Mouse (Mus musculus) heart, adult 2 months (tissue): ENCODE data around the gene Bpifb6. TPM values are rescaled to one million over a fixed set of nuclear protein-coding genes. Genes with fewer than 3 reads are reported as not detected.

ENCODE experiments used
- DNase-seq, 2 experiments: peaks; one replicate each; pipeline ENCODE4 v3.0.0; 2021
- H3K27ac ChIP-seq: fragments of 200-600 bp; 2 replicates; pipeline ENCODE4 v1.8.1; 2022
- H3K27me3 ChIP-seq: fragments of 200-500 bp; 2 replicates; pipeline ENCODE4 v1.6.1; 2012; ENCODE audit warnings: mild to moderate bottlenecking, low read length, inconsistent platforms, mixed read lengths; ENCODE audit not compliant: control insufficient read depth, insufficient read depth
- H3K36me3 ChIP-seq: fragments of 200-500 bp; 2 replicates; pipeline ENCODE4 v1.6.1; 2012; ENCODE audit warnings: low read length, inconsistent platforms; ENCODE audit not compliant: control insufficient read depth, insufficient read depth
- H3K4me1 ChIP-seq: fragments of 200-500 bp; 2 replicates; pipeline ENCODE4 v1.6.1; 2011; ENCODE audit warnings: low read length; ENCODE audit not compliant: control insufficient read depth, insufficient read depth
- H3K4me3 ChIP-seq: fragments of 200-600 bp; 2 replicates; pipeline ENCODE4 v1.8.1; 2022
- H3K79me2 ChIP-seq: fragments of 200-500 bp; replicated peaks from 2 replicates; pipeline ENCODE4 v1.6.1; 2012; ENCODE audit warnings: mild to moderate bottlenecking, inconsistent platforms, low read length, moderate library complexity, mixed read lengths; ENCODE audit not compliant: control insufficient read depth, insufficient read depth
- H3K9ac ChIP-seq: fragments of 200-500 bp; 2 replicates; pipeline ENCODE4 v1.6.1; 2012; ENCODE audit warnings: low read depth, mild to moderate bottlenecking, control low read depth, inconsistent platforms, low read length, mixed read lengths
- CTCF ChIP-seq: fragments of 200-600 bp; IDR thresholded peaks from 2 replicates; pipeline ENCODE4 v1.8.1; 2022; ENCODE audit warnings: antibody characterized with exemption, mild to moderate bottlenecking, moderate library complexity
- EP300 ChIP-seq: fragments of 200-500 bp; IDR thresholded peaks from 2 replicates; pipeline ENCODE4 v1.6.1; 2011; ENCODE audit warnings: low read depth, low read length, control low read depth; ENCODE audit not compliant: insufficient read depth
- POLR2A ChIP-seq: fragments of 200-500 bp; IDR thresholded peaks from 2 replicates; pipeline ENCODE4 v1.6.1; 2011; ENCODE audit warnings: mild to moderate bottlenecking, low read depth, low read length, control low read depth; ENCODE audit not compliant: insufficient read depth
- WGBS: fragments of 180-500 bp; shearing (Covaris S2); methylation state at CpG from one replicate; pipeline ENCODE4 v1.1.7; 2018; 5-methylcytosine and 5-hydroxymethylcytosine counted together
- intact Hi-C: fragments of 180-260 bp; cut with DNase I; formaldehyde crosslinking; loops from one replicate; pipeline ENCODE4 v1.15.1; 2025
- polyA plus RNA-seq: library from polyadenylated mRNA; depleted of rRNA; stranded (reverse); fragments of >200 nt; gene quantifications from 2 replicates; pipeline ENCODE4 v1.2.3, GENCODE M21; 2012; rRNA removed
- total RNA-seq, 2 experiments: library from RNA; stranded (reverse); gene quantifications; 2 replicates each; pipeline ENCODE4 v1.2.3; 2021

The Bpifb6 gene
- total and polyA plus RNA-seq, 3 experiments = not detected

- Histone ChIP-seq H3K4me1 (no peaks in the 10 kb centered on the region), H3K79me2 (no peaks in the 10 kb centered on the region), H3K27me3 (no peaks in the 10 kb centered on the region), H3K9ac (no peak overlapping the region), H3K36me3 (no peaks in the 10 kb centered on the region), H3K4me3 (no peak overlapping the region), H3K27ac (no peak overlapping the region)
- TF ChIP-seq POLR2A (no peak), CTCF (no peak), EP300 (no peak)
- no peak for DNase-seq
- 90% methylated on average over 6 of the region's 6 CpGs for WGBS
- intact Hi-C loops = no loop called here
Measured at GRCm38 (mm10) chr2:153935348-153935747, 35.2 kb downstream of the Bpifb6 start.

DNA sequence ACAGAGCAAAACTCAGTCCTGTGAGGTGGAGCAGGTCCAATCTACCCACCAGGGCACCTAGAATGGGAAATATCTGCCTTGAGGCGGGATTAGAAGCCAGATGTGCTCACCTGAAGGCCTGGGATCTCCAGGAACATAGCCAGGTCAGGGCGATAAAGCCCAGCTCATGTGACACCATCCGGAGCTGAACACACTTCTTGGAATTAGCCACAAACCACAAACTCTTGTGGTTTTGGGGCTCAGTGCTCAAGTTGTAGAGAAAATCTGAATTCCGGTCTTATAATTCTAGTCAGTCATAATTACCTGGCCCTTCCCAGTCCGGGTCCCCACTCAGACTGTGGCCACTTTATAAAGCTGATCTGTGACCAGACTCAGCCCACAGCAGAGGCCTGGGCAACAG is 37.7 kb downstream of the Bpifb6 start, which contains the start of gene Bpifb4:
Gene Bpifb4, plus strand, starts transcription at position 370 of the 400 bp plus-strand sequence.
- Histone ChIP-seq H3K36me3 (no peaks in the 10 kb centered on the region), H3K4me1 (no peaks in the 10 kb centered on the region)

GRCm38 (mm10) chr2:153943537-153943936 is 43.3 kb downstream of the Bpifb6 start:
- H3K79me2 ChIP-seq = no peaks in the 10 kb centered on the region
- intact Hi-C loops = no loop called here
- H3K27ac ChIP-seq = no peak overlapping the region
- DNase-seq = peak; percentile 16 to 46
- WGBS = 30% methylated on average over 3 of the region's 3 CpGs
- H3K27me3 ChIP-seq = no peaks in the 10 kb centered on the region
- H3K4me1 ChIP-seq = no peaks in the 10 kb centered on the region
- TF ChIP-seq POLR2A = no peak
- TF ChIP-seq EP300 = no peak
- TF ChIP-seq CTCF = peak; percentile 81
- H3K36me3 ChIP-seq = no peaks in the 10 kb centered on the region
- no peak overlapping the region for H3K4me3 ChIP-seq
- no peak overlapping the region for H3K9ac ChIP-seq

More for the DNA sequence above, 37.7 kb downstream of the Bpifb6 start, which contains the start of gene Bpifb4:
- H3K79me2 ChIP-seq = no peaks in the 10 kb centered on the region
- H3K27me3 ChIP-seq = no peaks in the 10 kb centered on the region
- H3K27ac ChIP-seq = no peak within 1 kb of the TSS
- intact Hi-C loops = no loop called here
- 81% methylated on average over 5 of the region's 5 CpGs for WGBS
- no peak within 1 kb of the TSS for H3K9ac ChIP-seq
- TF ChIP-seq CTCF (no peak), EP300 (no peak), POLR2A (no peak)
- no peak within 1 kb of the TSS for H3K4me3 ChIP-seq
- DNase-seq = no peak

DNA sequence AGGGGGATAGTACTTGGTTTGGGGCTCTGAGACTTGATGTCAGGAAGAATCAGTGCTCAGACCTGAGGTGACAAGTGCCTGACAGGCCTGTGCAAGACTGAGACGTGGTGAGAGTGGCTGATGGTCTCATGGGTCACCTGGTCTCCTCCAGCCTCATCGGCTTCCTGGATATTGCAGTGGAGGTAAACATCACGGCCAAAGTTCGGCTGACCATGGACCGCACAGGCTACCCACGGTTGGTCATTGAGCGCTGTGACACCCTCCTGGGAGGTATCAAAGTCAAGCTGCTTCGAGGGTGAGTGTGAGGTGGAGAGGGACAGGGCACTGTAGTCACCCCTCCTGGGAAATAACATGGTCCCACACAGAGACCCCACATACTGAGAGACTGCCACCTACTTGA is 44.4 kb downstream of the Bpifb6 start:
- H3K4me1 ChIP-seq = no peaks in the 10 kb centered on the region
- H3K4me3 ChIP-seq = no peak overlapping the region
- H3K79me2 ChIP-seq = no peaks in the 10 kb centered on the region
- no peaks in the 10 kb centered on the region for H3K27me3 ChIP-seq
- no peak overlapping the region for H3K9ac ChIP-seq
- no peak for DNase-seq
- WGBS = 81% methylated on average over 8 of the region's 8 CpGs
- H3K27ac ChIP-seq = no peak overlapping the region
- intact Hi-C loops = no loop called here
- TF ChIP-seq CTCF = no peak
- no peak for TF ChIP-seq POLR2A
- no peak for TF ChIP-seq EP300
- H3K36me3 ChIP-seq = no peaks in the 10 kb centered on the region

- TF ChIP-seq CTCF = peak; percentile 87
- no peak for TF ChIP-seq POLR2A
- TF ChIP-seq EP300 = no peak
- Histone ChIP-seq H3K4me1 (no peaks in the 10 kb centered on the region), H3K79me2 (no peaks in the 10 kb centered on the region), H3K27ac (no peak overlapping the region), H3K9ac (no peak overlapping the region), H3K27me3 (no peaks in the 10 kb centered on the region; the same call in 1 of the 2 replicates), H3K4me3 (no peak overlapping the region), H3K36me3 (no peaks in the 10 kb centered on the region)
- 25% methylated on average over 6 of the region's 6 CpGs for WGBS
- intact Hi-C loops = no loop called here
- peak in 1 of 2 experiments; percentile 52 for DNase-seq
Measured at GRCm38 (mm10) chr2:153952897-153953296, 52.7 kb downstream of the Bpifb6 start.

GRCm38 (mm10) chr2:153953836-153954235 is 53.6 kb downstream of the Bpifb6 start:
- Histone ChIP-seq H3K27me3 (no peaks in the 10 kb centered on the region; the same call in 1 of the 2 replicates), H3K4me3 (no peak overlapping the region), H3K79me2 (no peaks in the 10 kb centered on the region), H3K27ac (no peak overlapping the region), H3K9ac (no peak overlapping the region), H3K4me1 (no peaks in the 10 kb centered on the region), H3K36me3 (no peaks in the 10 kb centered on the region)
- peak in 1 of 2 experiments; percentile 9 for DNase-seq
- intact Hi-C loops = no loop called here
- WGBS = 6% methylated on average over 6 of the region's 6 CpGs
- TF ChIP-seq CTCF (peak; percentile 61), EP300 (no peak)

Other genes with a start within 250 kb of the Bpifb6 start
- gene Dnmt3c, start 203.7 kb upstream of the Bpifb6 start, total RNA-seq = not detected
- not detected in 2 replicates for gene Dnmt3c, start 203.7 kb upstream of the Bpifb6 start, polyA plus RNA-seq
- 10 to 100 TPM; 49.6 to 50.4 TPM for gene Mapre1, start 159.1 kb upstream of the Bpifb6 start, total RNA-seq
- 7.0 and 14.7 TPM in 2 replicates for gene Mapre1, start 159.1 kb upstream of the Bpifb6 start, polyA plus RNA-seq
- gene Efcab8, start 120.5 kb upstream of the Bpifb6 start, total RNA-seq = not detected
- 0.06 and 0.10 TPM in 2 replicates for gene Efcab8, start 120.5 kb upstream of the Bpifb6 start, polyA plus RNA-seq
- not detected for gene Sun5, start 29.3 kb upstream of the Bpifb6 start, total RNA-seq
- gene Sun5, start 29.3 kb upstream of the Bpifb6 start, polyA plus RNA-seq = not detected in 2 replicates
- gene Bpifb2, start 25.3 kb upstream of the Bpifb6 start, total RNA-seq = not detected
- gene Bpifb2, start 25.3 kb upstream of the Bpifb6 start, polyA plus RNA-seq = not detected in 2 replicates
- not detected for gene Bpifb3, start 17.8 kb downstream of the Bpifb6 start, total RNA-seq
- not detected in 2 replicates for gene Bpifb3, start 17.8 kb downstream of the Bpifb6 start, polyA plus RNA-seq
- gene Bpifb4, start 37.8 kb downstream of the Bpifb6 start, total RNA-seq = not detected
- gene Bpifb4, start 37.8 kb downstream of the Bpifb6 start, polyA plus RNA-seq = not detected in 2 replicates
- gene Bpifa6, start 74.6 kb downstream of the Bpifb6 start, total RNA-seq = not detected
- gene Bpifa6, start 74.6 kb downstream of the Bpifb6 start, polyA plus RNA-seq = 0.06 TPM in 1 of 2 replicates, not detected in the other
- not detected for gene Bpifa2, start 107.9 kb downstream of the Bpifb6 start, total RNA-seq
- gene Bpifa2, start 107.9 kb downstream of the Bpifb6 start, polyA plus RNA-seq = not detected in 2 replicates
- gene Bpifa3, start 229.9 kb downstream of the Bpifb6 start, total RNA-seq = not detected
- gene Bpifa3, start 229.9 kb downstream of the Bpifb6 start, polyA plus RNA-seq = 0.20 TPM in 1 of 2 replicates, not detected in the other
- gene Bpifa1, start 242.5 kb downstream of the Bpifb6 start, total RNA-seq = not detected
- 660 TPM in 1 of 2 replicates, not detected in the other for gene Bpifa1, start 242.5 kb downstream of the Bpifb6 start, polyA plus RNA-seq